Mouse (Mus musculus) spleen, postnatal 10 days (tissue): ENCODE measurements around the gene Kif5a.
"Not testable (repeated sequence)": the region's sequence is repeated elsewhere in the genome, so short reads cannot be mapped to it uniquely, and the experiment has no call there.

ENCODE experiments used
- DNase-seq, 2 experiments: peaks; one replicate each; pipeline ENCODE4 v3.0.0; 2021 to 2022; ENCODE audit warnings: low spot score in 2 of 2

The Kif5a gene

GRCm38 (mm10) chr10:127262548-127263398 lies at the start of gene Kif5a:
Gene Kif5a (minus strand): TSS chr10:127263348.
- DNase-seq: peak in 1 of 2 experiments; percentile 50

GRCm38 (mm10) chr10:127312858-127313257 lies 49.7 kb upstream of the Kif5a start:
- DNase-seq: no peak

DNA sequence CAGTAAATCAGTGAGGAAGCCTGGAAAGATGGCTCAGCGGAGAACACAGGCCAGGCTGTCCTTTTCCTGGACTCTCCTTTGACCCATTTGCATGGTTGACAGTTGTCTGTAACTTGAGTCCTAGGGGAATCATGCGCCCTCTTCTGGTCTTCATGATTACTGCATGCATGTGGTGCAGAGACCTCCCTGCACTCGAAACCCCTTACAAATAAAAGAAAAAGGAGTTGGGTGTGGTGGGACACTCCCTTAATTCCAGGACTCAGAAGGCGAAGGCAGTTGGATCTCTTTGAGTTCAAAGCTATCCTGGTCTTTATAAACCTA lies 49.2 kb upstream of the Kif5a start:
- peak; percentile 86 to 89 for DNase-seq

GRCm38 (mm10) chr10:127311476-127312355 lies 48.6 kb upstream of the Kif5a start, which contains the start of gene Mars:
Gene Mars (minus strand): TSS chr10:127311786.
- DNase-seq: peak; percentile 86 to 94

DNA sequence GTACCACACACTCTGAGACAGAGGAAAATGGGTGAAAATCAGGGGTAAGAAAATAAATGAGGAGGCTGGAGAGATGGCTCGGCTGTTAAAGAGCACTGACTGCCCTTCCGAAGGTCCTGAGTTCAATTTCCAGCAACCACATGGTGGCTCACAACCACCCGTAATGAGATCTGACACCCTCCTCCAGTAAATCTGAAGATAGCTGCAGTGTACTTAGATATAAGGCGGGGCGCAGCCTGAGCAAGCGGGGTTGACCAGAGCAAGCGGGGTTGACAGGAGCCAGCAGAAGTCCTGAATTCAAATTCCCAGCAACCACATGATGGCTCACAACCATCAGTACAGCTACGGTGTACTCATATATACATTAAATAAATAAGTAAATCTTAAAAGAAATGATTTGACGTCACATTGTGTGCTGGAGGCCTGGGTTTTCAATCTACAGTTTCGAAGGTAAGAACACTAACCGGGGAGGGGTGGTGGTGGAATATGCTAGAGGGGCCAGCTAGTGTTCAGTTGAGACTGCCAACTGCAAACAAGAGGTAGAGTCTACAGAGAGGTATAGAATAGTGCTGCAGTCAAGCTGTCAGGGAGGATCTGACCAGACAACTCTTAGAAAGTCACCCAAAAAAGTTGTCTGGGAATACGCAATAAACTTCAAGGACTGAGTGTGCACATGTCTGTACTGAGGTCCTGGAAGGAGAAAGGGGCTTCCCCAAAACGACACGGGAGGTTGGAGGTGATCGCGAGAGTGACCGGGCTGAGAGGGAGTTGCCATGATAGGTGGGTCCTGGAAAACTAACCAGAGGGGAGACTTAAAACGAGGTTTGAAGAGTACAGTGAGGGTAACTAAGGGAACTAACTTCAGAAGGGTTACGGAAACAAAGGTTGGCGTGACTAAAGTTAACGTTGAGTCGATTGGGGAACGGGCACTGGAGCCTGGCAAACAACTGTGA lies 47.7 kb upstream of the Kif5a start:
- peak; percentile 50 to 53 for DNase-seq

DNA sequence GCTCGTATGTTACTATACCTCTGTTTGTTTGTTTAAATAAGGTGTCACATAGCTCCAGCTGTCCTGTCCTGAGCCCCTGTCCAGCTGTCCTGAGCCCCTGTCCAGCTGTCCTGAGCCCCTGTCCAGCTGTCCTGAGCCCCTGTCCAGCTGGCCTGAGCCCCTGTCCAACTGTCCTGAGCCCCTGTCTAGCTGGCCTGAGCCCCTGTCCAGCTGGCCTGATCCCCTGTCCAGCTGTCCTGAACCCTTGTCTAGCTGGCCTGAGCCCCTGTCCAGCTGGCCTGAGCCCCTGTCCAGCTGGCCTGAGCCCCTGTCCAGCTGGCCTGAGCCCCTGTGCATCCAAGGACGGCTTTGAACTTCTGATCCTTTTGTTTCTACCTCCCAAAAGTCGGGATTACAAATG lies 46.0 kb upstream of the Kif5a start:
- DNase-seq: not testable (repeated sequence)

GRCm38 (mm10) chr10:127303136-127303535 lies 40.0 kb upstream of the Kif5a start:
- no peak for DNase-seq

- no peak for DNase-seq
Observed at GRCm38 (mm10) chr10:127300361-127300760, 37.2 kb upstream of the Kif5a start.

DNA sequence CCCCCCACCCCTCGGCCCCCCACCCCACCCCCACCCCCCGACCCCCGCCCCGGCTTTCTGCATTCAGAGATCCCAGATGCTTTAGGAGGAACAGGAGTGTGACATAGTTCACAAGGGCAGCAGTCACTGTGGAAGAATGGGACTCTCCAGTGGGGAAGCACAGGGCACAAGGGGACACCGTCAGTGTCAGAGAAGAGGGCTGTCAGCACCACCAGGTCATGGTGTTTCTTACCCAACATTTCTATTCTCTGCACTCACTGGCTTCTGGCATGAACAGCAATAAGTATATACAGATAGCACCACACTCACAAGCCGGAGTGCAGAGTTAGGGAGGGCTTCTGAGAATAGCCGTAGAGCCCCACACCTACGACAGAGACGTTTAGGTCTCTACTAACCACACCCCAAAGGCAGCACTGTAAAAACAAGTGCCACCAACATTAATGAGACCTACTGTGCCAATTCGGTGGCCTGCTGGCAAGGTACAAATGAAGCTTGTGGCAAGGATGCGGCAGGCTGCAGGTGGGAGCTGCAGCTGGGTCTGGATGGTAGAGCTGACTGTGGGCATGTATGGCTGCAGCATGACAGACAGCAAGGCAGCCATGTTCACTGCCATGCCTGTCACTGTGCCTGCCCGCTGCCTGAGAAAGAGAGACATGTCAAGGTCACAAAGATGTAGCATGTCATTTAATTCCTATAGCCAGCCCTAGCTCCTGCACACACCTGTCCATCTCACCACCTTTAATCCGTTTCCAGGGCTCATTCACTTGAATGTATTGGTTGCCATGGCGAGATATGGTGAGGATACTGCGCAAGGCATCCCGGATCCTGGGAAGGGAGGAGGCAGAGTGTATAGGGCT lies 34.1 kb upstream of the Kif5a start:
- DNase-seq: no peak

DNA sequence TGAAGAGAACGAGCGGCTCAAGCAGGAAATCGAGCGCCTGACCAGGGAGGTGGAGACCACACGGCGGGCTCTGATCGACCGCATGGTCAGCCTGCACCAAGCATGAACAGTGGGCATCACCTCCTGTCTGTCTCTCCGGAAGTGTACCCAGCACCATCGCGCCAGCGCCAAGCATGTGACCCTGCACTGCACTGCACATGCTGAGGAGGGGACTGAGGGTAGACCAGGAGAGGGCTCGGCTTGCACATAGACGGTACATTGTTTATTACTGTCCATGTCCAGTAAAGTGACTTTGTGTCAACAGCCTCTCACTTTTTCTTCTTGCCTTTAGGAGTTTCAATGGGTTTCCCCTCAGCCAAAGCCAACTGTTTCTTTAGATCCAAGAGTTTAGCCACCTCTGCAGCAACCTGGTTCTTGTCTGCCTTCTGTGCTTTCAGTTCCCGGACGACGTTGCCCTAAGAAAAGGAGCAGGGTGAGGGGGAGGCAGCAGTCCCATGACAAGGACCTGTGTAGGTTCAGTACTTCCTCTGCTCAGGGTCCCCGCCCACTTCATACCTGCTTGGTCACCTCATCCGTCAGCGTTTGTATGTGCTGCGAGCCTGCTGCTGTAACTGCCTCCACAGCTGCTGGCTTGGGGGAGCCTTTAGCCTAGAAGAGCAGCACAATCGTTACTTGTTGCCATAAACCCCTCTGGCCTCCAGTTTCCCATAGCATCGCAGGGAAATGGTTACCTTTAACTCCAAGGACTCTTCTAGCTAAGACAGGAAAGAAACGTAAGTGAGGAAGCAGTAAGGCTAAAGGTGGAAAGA lies 33.0 kb upstream of the Kif5a start:
- no peak for DNase-seq

- no peak for DNase-seq
Observed at GRCm38 (mm10) chr10:127294895-127295510, 31.9 kb upstream of the Kif5a start.

GRCm38 (mm10) chr10:127293590-127294113 lies 30.5 kb upstream of the Kif5a start:
- DNase-seq: no peak

- DNase-seq: no peak
Observed at GRCm38 (mm10) chr10:127292987-127293538, 29.9 kb upstream of the Kif5a start.

DNA sequence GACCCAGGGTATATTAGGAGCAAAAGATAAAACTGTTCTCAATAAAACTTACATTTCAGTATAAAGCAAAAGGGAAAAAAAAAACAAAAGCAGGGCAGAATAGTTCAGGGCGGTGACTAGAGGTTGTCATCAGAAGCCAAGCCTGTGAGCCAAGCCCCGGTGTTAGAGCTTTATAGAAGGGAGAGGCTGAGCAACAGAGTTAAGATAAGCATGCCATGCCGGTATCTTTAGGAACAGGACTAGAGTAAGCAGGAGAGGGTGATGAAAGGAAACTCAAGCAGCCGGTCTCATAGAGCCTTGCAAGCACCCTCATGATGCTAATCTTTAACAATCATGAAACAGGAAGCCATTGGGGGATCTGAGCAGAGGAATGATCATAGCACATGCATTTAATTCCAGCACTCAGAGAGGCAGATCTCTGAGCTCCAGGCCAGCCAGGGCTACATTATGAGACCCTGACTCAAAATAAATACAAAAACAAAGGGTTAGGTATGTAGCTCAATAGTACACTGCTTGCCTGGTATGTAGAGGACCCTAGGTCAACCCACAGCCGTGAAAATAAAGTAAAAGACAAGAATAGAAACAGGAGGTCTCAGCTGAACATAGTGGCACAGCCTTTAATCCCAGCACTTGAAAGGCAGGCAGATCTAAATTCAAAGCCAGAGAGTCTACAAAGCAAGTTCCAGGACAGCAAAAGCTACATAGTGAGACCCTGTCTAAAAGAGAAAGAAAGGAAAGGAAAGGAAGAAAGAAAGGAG lies 28.9 kb upstream of the Kif5a start:
- DNase-seq: peak; percentile 27 to 57

DNA sequence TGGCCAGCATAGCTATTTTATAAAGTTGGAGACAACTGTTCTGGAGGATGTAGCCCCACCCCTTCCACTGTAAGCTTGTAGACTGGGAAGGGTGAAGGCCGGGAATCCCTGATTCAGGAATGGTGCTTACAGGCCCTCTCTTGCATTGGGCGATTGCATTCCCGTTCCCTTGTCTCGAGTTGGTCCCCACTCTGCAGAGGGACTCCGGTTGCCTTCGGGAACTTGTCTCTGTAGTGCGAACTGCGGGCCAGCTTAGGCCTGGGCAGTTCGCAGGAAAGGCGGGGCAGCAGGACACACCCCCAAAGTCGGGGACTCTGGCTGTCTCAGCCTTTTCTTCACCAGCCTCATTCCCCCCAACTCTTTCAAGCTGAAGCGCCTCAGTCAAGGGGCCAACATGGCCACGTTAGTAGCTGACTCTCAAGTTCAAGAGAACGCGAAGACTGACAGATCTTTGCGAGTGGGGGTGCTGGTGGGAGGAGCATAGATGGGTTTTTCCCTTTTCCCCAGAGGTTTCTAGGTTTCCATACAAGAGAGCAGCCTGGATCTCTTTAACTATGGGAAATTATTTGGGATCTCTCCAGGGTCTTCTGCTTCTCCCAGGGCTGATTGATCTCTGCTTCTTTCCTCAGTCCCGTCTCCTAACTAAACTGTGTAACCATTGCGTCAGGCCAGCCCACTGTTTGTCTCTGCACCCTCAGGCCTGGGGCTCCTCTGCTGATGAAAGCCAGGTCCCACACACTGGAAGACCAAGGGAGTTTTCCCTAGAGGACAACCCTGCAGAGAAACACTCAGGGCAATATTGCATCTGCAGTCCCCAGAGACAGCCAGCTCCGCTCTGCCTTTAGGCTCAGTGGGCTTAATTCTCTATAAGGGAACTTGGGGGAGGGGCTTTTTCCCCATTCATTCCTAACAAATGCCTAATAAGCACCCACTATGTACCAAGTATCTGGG lies 28.1 kb upstream of the Kif5a start:
- DNase-seq: peak; percentile 76

- peak; percentile 97 to 100 for DNase-seq
Observed at GRCm38 (mm10) chr10:127290307-127290929, 27.3 kb upstream of the Kif5a start.
